Comparison of ENCODE assay signal across 8 mouse cellular contexts in the genomic region with DNA sequence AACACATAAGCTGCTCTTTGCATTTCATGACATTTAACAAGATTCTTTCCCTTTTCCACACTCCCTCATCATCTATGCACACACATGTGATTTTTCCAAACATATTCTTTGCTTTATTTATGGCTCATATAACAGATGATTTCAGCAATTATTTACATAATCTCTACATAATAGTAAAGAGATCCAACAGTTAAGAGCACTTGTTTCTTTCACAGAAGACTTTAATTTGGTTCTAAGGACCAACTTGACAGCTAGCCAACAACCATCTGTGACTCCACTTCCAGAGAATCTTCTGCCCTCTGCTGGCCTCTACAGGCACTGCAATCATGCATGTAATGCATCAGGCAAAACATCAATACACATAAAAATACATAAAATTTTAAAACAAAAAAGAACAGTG. TPM values are rescaled to one million over a fixed set of nuclear protein-coding genes. Genes with fewer than 3 reads are reported as not detected.
DNase-seq lines count a peak whose midpoint lies in the region; ATAC-seq and TF ChIP-seq lines count a peak whose summit lies in the region.

No protein-coding gene starts in this region.

- peak; percentile 47 for TF ChIP-seq CTCF in liver, postnatal 0 days (IDR thresholded peaks at IDR 0.05; ENCODE audit: low read depth)

- H3K9ac ChIP-seq in neural tube, embryonic 15.5 days (replicated peaks), result no peak overlapping the region
- no peak overlapping the region for H3K9ac ChIP-seq in liver, postnatal 0 days (replicated peaks)

- peak; percentile 13 for DNase-seq in cerebellum, adult 8-10 months
- peak; percentile 54 for DNase-seq in neural tube, embryonic 10.5 days (ENCODE audit: extremely low spot score, low spot score)
- peak; percentile 62 for DNase-seq in embryo, embryonic 11 days
- DNase-seq in kidney, postnatal 25 days, result peak; percentile 68 to 88
- DNase-seq in liver, postnatal 0 days, result no peak
- DNase-seq in thymus, postnatal 36 days, result no peak

- no peaks in the 10 kb centered on the region for H3K4me1 ChIP-seq in neural tube, embryonic 15.5 days
- no peaks in the 10 kb centered on the region for H3K4me1 ChIP-seq in liver, postnatal 0 days (ENCODE audit: insufficient read depth)

- no peak for ATAC-seq in cerebellum, adult (ENCODE audit: insufficient number of reproducible peaks, low FRiP score, low TSS enrichment)
- ATAC-seq in neural tube, embryonic 15.5 days (ENCODE audit: low FRiP score), result no peak
- no peak for ATAC-seq in liver, postnatal 0 days

- no peak overlapping the region for H3K4me2 ChIP-seq in neural tube, embryonic 15.5 days
- no peak overlapping the region for H3K4me2 ChIP-seq in liver, postnatal 0 days (ENCODE audit: low read depth, low read length)

- no peak overlapping the region for H3K27ac ChIP-seq in neural tube, embryonic 15.5 days (replicated peaks)
- H3K27ac ChIP-seq in liver, postnatal 0 days (ENCODE audit: low read depth), result no peak overlapping the region

- no peak for TF ChIP-seq EP300 in liver, postnatal 0 days (IDR thresholded peaks at IDR 0.05; ENCODE audit: low read depth)

- H3K4me3 ChIP-seq in neural tube, embryonic 15.5 days (replicated peaks), result no peak overlapping the region
- H3K4me3 ChIP-seq in liver, postnatal 0 days (ENCODE audit: low read depth, low read length), result no peak overlapping the region

- no peaks in the 10 kb centered on the region for H3K27me3 ChIP-seq in neural tube, embryonic 15.5 days (replicated peaks)
- H3K27me3 ChIP-seq in liver, postnatal 0 days (ENCODE audit: insufficient read depth, low read length), result no peaks in the 10 kb centered on the region

- H3K36me3 ChIP-seq in neural tube, embryonic 15.5 days, result no peaks in the 10 kb centered on the region
- H3K36me3 ChIP-seq in liver, postnatal 0 days (replicated peaks; ENCODE audit: insufficient read depth, low read length), result no peaks in the 10 kb centered on the region

- H3K9me3 ChIP-seq in neural tube, embryonic 15.5 days (replicated peaks), result no peaks in the 10 kb centered on the region
- no peaks in the 10 kb centered on the region for H3K9me3 ChIP-seq in liver, postnatal 0 days (ENCODE audit: low read length)

RNA-seq across cellular contexts. Expression of a gene that starts 28.6 kb away (rescaled TPM):
- polyA plus RNA-seq in neural tube, embryonic 15.5 days (2015; fragmentation: Nextera tagmentation; extraction: Ambion mirVana), result 19.4 and 24.3 TPM in 2 replicates
- polyA plus RNA-seq in liver, postnatal 0 days (2015; fragmentation: Nextera tagmentation; extraction: Ambion mirVana), result not detected in 2 replicates

Comparison
In these comparisons a context has a peak if more than half of its experiments do, and no peak if none do; other contexts are left out.
1. DNase-seq: peak in cerebellum, adult 8-10 months (single experiment), neural tube, embryonic 10.5 days (single experiment), embryo, embryonic 11 days (single experiment) and kidney, postnatal 25 days (2 of 2); none in liver, postnatal 0 days (single experiment) and thymus, postnatal 36 days (0 of 2).
2. RNA of a gene that starts 28.6 kb away (polyA plus RNA-seq): 19.4 to 24.3 TPM in neural tube, embryonic 15.5 days; not detected in liver, postnatal 0 days; every median in the first group is over 10 times any median in the second.